Mouse (Mus musculus) embryonic fibroblast, embryonic 13.5 days (primary cell): ENCODE data around the gene Slc38a2.
A peak's percentile ranks its signal among the peaks of the same experiment; 100 is the strongest.

Experiments used
- CTCF ChIP-seq: IDR thresholded peaks from 2 replicates; pipeline ENCODE4 v1.5.1; 2011; ENCODE audit warnings: mild to moderate bottlenecking, control low read depth, low read length, moderate library complexity, borderline replicate concordance; ENCODE audit not compliant: insufficient read depth
- POLR2A ChIP-seq: IDR thresholded peaks from 2 replicates; pipeline ENCODE4 v1.6.1; 2011; ENCODE audit warnings: low read depth, mild to moderate bottlenecking, control low read depth, low read length, moderate library complexity

- no peak for TF ChIP-seq CTCF
- peak; percentile 73 for TF ChIP-seq POLR2A
These were observed 56.8 kb downstream of the Slc38a2 start, which contains the start of gene Slc38a1 for GRCm38 (mm10) chr15:96642436-96643405.
